Mouse (Mus musculus): Measurements from ENCODE around the gene Kcnma1.

The Kcnma1 gene

GRCm38 (mm10) chr14:23848529-23849141 is 165.7 kb downstream of the Kcnma1 start:
- DNase-seq: no peak

- DNase-seq: no peak
Observed at GRCm38 (mm10) chr14:23846706-23847105, 167.6 kb downstream of the Kcnma1 start.

- no peak for DNase-seq
Observed at GRCm38 (mm10) chr14:23842025-23842424, 172.3 kb downstream of the Kcnma1 start.

DNA sequence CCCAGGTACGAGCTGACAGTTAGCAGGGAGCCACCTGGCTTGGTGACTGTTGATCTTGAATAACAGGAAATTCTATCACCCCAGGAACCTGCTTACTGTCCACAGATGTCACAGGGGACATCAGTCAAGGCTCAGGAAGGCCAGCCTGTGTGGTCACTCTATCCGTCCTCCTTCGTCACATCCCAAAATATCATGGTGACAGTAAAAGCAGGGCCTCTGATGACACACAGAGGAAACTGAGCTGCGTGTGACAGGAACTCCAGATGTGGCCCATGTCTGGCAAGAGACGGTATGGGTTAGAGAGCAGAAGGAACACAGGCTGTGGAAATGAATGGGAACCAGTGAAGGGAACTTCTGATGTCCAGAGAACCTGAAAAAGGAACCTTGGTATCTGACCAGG is 174.7 kb downstream of the Kcnma1 start:
- no peak for DNase-seq

- peak; percentile 94 for DNase-seq
Observed at GRCm38 (mm10) chr14:23835387-23836111, 178.7 kb downstream of the Kcnma1 start.

GRCm38 (mm10) chr14:23831284-23831683 is 183.0 kb downstream of the Kcnma1 start:
- DNase-seq: peak; percentile 83

GRCm38 (mm10) chr14:23830316-23830715 is 184.0 kb downstream of the Kcnma1 start:
- no peak for DNase-seq

GRCm38 (mm10) chr14:23828711-23829320 is 185.5 kb downstream of the Kcnma1 start:
- DNase-seq: no peak

DNA sequence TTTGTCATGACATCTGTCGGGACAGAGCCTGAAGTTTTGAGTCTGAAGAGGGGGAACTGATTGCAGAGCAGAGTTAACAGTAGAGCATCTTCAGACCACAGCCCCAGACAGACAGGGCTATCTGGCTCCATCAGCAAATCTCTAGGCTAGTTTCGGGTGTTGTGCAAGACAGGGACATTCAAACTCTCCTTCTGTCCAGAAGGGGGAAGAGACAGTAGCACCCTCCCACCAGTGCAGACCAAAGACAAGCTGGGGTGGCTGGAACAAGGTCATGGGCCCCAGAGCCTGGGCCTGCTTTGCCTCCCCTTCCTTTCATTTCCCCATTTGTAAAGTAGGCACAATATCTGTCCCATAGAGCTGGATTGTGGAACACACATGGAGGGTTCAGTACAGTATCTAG is 189.4 kb downstream of the Kcnma1 start:
- DNase-seq: no peak

DNA sequence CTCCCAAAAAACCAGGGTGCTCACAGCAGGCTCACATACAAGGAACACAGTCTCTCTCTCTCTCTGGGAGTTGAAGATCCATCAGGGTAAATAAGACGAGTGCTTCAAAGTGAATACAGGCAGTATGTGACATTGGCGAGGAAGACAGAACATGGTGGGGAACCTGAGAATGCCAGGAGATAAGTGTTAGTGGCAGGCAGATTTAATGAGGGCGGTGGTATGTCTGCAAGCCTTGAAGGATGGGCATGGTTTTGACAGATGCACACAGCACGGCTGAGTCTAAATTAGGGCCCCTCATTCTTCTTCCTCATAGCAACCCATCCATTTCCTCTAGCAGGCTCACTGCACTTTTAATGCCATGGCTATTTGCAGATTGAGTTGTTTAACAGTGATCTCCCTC is 190.0 kb downstream of the Kcnma1 start:
- DNase-seq: no peak

DNA sequence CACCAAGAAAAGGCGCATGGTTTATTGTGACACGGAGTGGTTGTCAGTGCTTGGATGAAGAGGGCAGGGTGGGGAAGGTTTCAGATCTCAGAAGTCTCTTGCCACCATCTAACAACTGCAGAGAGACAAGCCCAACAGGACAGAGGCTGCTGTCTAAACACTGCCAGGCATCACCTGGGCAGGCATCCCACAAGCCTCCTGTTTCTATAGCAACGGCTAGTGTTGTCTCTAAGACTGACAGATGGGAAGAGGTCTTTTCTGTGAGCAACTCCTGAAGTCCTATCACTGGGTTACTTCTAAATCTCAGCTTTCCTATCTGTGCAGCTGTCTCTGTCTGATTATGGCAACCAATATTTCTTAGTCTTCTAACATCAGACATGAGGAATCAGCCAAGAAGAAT is 196.7 kb downstream of the Kcnma1 start:
- DNase-seq: no peak

GRCm38 (mm10) chr14:23810081-23810480 is 204.2 kb downstream of the Kcnma1 start:
- no peak for DNase-seq

GRCm38 (mm10) chr14:23809124-23809523 is 205.2 kb downstream of the Kcnma1 start:
- no peak for DNase-seq

DNA sequence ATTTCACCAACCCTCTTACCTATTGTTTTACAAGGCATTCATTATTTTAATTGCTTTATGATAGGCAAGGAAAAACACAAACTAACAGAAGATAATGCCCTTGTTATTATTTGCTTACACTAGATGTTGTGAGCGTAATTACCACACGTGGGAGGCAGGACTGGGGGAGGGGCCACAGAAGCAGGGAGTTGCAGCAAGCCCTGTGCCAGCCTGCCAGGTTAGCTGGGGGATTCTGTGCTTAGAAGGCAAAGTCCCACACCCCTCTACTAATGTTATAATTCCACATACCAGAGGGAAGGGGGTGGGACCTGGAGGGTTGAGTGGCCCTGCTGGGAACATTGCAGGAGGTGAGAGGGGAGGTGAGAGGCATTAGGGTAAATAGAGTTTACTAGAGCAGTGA is 207.9 kb downstream of the Kcnma1 start:
- no peak for DNase-seq

DNA sequence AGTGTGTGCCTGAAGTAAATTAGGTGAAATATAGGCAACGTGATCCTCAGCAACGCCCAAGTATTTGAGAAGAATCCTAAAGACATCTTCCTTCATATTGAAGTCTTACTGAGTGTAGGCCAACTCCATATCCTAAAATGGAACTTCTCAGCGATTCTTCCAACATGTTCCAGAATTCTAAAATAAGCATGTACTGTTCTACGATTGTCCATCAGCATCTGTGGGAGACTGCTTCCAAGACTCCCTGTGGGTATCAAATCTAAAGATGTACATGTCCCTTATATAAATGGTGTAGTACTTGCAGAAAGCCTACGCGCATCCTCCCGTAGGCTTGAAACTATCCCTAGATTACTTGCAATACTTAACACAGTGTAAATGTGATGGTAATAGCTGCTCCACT is 217.4 kb downstream of the Kcnma1 start:
- DNase-seq: no peak

- no peak for DNase-seq
Observed at GRCm38 (mm10) chr14:23792674-23793073, 221.6 kb downstream of the Kcnma1 start.

DNA sequence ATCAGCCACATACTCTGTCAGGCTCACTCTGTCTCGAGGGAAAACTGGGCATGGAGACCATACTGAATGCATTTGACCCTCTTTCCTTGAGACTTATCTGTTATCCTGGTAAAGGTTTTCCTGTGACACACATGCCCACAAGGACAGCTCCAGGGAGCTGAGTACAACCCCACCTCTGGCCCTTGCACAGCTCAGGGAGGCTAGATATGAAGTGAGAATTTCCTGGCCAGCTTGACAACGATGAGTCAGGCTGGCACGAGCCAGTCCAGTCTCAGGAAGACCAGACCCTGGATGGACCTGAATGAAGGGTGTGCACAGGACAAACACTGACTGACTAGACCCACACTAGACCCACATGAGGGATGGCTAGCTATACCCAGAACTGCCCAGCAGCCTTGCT is 222.2 kb downstream of the Kcnma1 start:
- DNase-seq: no peak

- peak; percentile 66 for DNase-seq
Observed at GRCm38 (mm10) chr14:23791261-23791691, 223.0 kb downstream of the Kcnma1 start.

DNA sequence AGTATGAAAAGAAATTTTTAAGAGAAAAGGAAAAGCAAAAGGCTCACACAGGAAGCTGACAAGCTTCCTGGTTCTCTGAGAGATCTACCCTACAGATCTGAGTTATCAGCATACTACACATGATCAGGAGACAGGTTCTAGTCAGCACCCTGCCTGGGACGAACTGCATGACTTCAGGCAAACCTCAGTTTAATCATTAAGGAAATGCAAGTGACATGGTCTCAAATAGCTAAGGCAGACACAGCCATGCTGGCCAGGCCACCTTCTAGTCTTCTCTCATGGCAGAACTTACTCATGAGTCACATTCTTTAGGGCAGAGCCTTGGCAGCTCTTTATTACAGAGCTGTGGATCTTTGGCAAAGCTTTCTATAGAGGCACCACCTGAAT is 227.6 kb downstream of the Kcnma1 start:
- peak; percentile 33 for DNase-seq

DNA sequence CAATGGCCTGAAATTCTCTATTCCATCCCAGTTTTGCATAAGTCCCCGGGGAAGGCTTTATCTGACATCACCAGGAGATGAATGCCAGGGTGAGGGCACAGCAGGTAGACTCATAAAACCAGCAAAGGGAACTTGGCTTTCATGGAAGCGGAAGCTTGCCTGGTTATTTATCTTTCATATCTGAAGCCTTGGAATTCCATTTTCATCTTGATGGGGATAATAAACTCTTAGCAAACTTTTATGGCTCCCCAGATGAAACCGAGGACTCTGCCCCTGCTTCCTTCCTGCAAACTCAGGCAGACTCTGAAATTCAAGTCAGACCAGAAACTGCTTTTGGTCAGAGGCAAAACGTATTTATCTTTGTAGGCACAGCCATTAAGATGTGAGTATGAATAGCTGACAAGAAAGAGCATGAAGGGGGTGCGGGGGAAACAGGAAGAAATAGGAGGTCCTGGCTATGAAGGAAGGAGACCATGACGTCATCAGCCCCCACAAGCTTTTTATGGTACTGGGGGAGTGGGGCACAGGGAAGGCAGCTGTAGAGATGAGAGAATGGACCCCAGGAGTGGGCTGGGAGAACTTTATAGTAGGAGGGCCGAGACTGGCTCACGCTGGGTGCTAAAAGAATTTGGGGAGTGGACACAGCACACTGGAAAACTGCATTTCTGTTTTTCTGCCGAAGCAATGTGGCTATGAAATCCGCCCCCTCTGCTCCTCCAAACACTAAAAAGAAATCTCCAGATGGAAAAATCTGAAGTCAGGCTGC is 228.2 kb downstream of the Kcnma1 start:
- no peak for DNase-seq

GRCm38 (mm10) chr14:23782845-23783609 is 231.3 kb downstream of the Kcnma1 start:
- no peak for DNase-seq

DNA sequence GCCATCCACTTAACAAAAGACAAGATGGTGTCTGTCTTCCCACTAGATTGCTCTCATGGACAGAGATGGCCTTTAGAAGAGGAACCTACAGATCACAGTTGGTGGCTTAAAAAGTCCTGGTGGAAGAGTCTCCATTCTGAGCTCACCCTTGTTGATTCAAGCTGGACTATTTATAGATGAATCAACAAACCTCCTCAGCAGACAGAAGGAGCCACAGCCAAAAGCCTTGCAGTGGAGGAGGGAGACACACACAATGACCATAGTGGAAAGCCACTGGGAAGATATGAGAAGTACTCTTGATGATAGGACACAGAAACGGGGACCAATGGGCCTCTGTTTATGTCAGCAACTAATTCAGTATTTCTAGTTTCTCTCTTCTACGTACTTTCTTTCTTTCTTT is 239.7 kb downstream of the Kcnma1 start:
- DNase-seq: no peak

- DNase-seq: no peak
Observed at GRCm38 (mm10) chr14:23772685-23773084, 241.6 kb downstream of the Kcnma1 start.

Data from kidney, adult 9 months (tissue).